Mouse (Mus musculus) thymus, adult 2 months (tissue): Measurements from ENCODE around the gene Grik5. TPM values are rescaled to one million over a fixed set of nuclear protein-coding genes. Genes with fewer than 3 reads are reported as not detected.

ENCODE experiments used
- DNase-seq: peaks from one replicate; pipeline ENCODE4 v3.0.0; 2021
- H3K27ac ChIP-seq: fragments of 200-500 bp; 2 replicates; pipeline ENCODE4 v1.5.1; 2012; ENCODE audit warnings: low read length, control low read depth; ENCODE audit not compliant: control insufficient read depth, insufficient read depth
- H3K27me3 ChIP-seq: fragments of 200-500 bp; 2 replicates; pipeline ENCODE4 v1.6.1; 2012; ENCODE audit warnings: mild to moderate bottlenecking, low read length, moderate library complexity, mixed read lengths; ENCODE audit not compliant: control insufficient read depth, insufficient read depth
- H3K36me3 ChIP-seq: fragments of 200-500 bp; 2 replicates; pipeline ENCODE4 v1.6.1; 2012; ENCODE audit warnings: mild to moderate bottlenecking, low read length, moderate library complexity; ENCODE audit not compliant: control insufficient read depth, insufficient read depth
- H3K4me1 ChIP-seq: fragments of 200-500 bp; replicated peaks from 2 replicates; pipeline ENCODE4 v1.6.1; 2012; ENCODE audit warnings: low read length; ENCODE audit not compliant: control insufficient read depth, insufficient read depth
- H3K4me3 ChIP-seq: fragments of 200-500 bp; 2 replicates; pipeline ENCODE4 v1.5.1; 2012; ENCODE audit warnings: mild to moderate bottlenecking, low read length, control low read depth, moderate library complexity; ENCODE audit not compliant: control insufficient read depth, insufficient read depth
- CTCF ChIP-seq: fragments of 200-500 bp; IDR thresholded peaks from 2 replicates; pipeline ENCODE4 v1.5.1; 2012; ENCODE audit warnings: mild to moderate bottlenecking, control low read depth, low read length, moderate library complexity, borderline replicate concordance; ENCODE audit not compliant: control insufficient read depth, poor library complexity, insufficient read depth; ENCODE audit errors: extremely low read depth
- POLR2A ChIP-seq: fragments of 200-500 bp; IDR thresholded peaks from 2 replicates; pipeline ENCODE4 v1.6.1; 2012; ENCODE audit warnings: mild to moderate bottlenecking, low read length, control low read depth, moderate library complexity; ENCODE audit not compliant: control insufficient read depth, poor library complexity, insufficient read depth; ENCODE audit errors: extremely low read depth
- WGBS: fragments of 180-500 bp; shearing (Covaris S2); methylation state at CpG from one replicate; pipeline ENCODE4 v1.1.7; 2018; 5-methylcytosine and 5-hydroxymethylcytosine counted together
- polyA plus RNA-seq: library from polyadenylated mRNA; depleted of rRNA; stranded (reverse); fragments of >200 nt; gene quantifications from 2 replicates; pipeline ENCODE4 v1.2.3, GENCODE M21; 2012

The Grik5 gene
- polyA plus RNA-seq, 1 experiment = 19.1 TPM

DNA sequence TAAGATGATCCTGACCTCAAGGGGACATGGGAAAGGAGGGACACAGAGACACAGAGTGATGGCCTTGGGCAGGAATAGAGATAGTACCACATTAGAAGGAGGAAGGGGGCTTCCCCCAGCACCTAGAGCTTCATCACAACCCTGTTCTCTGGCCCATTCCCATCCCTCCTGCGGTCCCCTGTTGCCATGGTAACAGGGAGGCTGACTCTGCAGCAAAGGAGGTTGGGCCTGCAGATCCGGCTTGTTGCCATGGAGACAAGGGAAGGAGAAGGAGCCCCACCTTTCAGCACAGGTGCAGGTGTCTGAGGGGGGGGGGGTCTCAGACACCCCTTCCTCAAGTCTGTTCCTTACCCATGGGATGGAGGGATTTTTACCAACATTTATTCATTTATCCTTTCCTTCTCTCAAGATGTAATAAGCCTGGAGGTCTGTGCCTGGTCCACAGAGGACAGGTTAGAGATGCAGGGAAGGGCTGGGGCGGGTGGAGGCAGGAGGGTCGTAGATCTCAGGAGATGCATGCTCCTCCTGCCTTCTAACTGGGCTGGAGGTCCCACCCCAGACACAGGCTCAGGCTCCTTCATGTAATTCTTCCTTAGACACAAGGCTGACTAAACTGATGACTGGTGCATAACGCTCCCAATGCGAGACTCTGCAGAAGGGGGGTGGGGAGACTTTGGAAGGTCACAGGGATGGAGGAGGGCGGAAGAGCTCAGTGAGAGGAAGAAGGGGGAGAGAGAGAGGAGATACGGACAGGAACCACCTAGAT is 64.4 kb downstream of the Grik5 start:
- TF ChIP-seq CTCF (no peak), POLR2A (no peak)
- WGBS = 54% methylated on average over 8 of the region's 8 CpGs
- DNase-seq = no peak
- Histone ChIP-seq H3K4me1 (peaks cover 18% of the 10 kb centered on the region), H3K36me3 (no peaks in the 10 kb centered on the region), H3K27ac (no peak overlapping the region), H3K4me3 (no peak overlapping the region), H3K27me3 (peaks cover 11% of the 10 kb centered on the region; the same call in 1 of the 2 replicates)

DNA sequence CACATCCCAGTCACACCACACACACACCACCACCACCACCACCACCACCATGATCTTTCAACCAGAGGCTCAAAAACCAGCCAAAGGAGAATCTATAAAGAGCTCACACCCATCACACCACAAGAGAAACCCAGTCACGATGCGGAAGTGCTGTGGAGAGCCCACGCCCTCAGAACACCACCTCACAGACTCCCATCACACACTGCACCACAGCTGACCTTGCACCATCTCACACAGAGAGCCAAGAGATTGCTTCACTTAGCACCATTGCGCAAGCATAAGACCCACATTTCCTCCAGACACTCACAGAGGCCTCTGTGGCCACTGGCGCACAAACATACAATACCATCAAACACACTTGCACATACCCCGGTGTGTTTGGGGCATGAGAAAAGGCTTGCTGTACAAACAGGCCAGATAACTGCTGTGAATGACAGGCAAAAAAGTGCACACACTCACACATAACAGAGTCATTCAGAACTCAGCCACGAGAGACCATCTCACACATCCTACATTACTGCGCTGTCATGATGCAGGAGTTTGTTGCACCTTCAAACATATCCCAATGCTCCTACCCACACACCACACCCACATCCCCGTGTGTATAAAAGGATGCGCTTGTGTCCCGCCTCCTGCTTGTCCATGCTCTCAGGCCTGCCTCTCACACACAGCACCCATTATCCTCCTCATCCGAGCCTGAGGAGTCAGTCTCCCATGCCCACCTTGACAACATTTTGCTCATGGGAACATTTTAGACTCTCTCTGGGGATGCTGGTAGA is 65.4 kb downstream of the Grik5 start:
- H3K27ac ChIP-seq = no peak overlapping the region
- TF ChIP-seq CTCF (no peak), POLR2A (no peak)
- peaks cover 23% of the 10 kb centered on the region for H3K4me1 ChIP-seq
- H3K4me3 ChIP-seq = no peak overlapping the region
- H3K36me3 ChIP-seq = no peaks in the 10 kb centered on the region
- H3K27me3 ChIP-seq = peaks cover 11% of the 10 kb centered on the region; the same call in 1 of the 2 replicates
- 52% methylated on average over 12 of the region's 12 CpGs for WGBS
- DNase-seq = no peak

DNA sequence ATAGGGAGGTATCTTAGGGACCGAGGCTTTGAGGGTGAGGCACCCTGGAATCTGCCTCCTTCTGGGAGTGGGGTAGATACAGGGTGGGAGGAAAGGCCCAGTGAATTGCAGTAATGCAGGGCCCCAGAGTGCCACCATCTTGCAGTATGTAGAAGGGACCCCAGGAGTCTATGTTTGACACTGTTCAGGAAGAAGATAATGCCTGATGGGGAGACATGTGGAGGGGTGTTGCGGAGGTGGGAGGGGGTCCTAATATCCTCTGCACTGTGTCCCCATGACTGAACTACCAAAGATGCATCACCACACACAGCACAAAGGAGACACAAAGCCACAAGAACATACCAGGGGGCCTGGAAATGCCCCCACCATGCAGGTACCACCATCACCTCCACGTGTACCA is 66.0 kb downstream of the Grik5 start:
- Histone ChIP-seq H3K4me3 (no peak overlapping the region), H3K27me3 (peaks cover 11% of the 10 kb centered on the region; the same call in 1 of the 2 replicates), H3K27ac (no peak overlapping the region)

DNA sequence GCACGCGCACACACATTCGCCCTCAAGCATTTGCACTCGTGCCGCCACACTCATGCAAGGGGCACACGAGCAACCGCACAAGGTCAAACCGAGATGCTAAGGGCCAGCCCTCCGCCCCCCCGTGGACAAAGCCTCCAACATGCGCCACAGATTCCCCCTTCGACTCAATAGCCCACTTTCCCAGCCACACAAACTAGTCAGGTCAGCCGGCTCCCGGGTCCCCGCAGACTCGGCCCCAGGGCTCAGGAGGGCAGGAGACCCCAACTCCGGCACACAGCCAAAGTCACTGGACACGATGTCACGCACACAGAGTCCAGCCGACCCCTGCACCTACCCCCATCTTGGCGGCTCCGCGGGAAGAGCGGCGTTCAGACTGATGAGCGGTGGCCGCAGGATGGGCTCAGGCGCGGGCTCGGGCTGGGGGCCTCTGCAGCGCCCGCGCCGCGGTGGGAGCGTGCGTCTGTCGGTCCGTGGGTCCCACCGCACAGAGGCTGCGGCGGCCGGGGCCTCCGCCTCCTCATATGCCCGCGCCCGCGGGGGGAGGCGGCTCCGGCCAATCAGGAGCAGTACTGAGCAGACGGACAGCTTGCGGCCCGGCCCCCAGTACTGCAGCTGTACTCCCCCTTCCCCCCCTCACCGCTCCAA is 66.6 kb downstream of the Grik5 start, which contains the start of gene Atp1a3:
Atp1a3 (minus strand) TSS at position 538 of the 645 bp plus-strand sequence.
- no peak within 1 kb of the TSS for H3K27ac ChIP-seq

More for the DNA sequence above, 66.0 kb downstream of the Grik5 start:
- no peak for DNase-seq
- WGBS = 45% methylated on average over 3 of the region's 3 CpGs
- Histone ChIP-seq H3K4me1 (peaks cover 24% of the 10 kb centered on the region), H3K36me3 (no peaks in the 10 kb centered on the region)
- no peak for TF ChIP-seq POLR2A
- no peak for TF ChIP-seq CTCF

DNA sequence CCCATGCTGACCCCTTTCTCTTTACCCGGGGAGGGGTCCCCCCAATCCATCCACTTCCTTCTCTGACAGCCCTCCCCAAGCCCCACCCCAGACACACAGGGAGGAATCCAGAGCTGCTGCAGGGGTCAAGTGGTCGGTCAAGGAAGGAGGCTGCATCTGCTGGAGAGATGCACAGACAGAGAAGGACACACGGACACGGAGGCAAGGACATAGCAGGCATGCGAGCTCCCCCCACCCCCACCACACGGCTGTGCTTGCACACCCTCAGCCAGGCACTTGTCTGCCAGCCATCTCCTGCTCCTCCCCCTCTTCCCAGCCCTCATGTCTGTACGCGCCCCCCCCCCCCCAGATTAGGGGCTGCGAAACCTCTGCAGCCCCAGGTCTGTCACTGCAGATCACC is 67.3 kb downstream of the Grik5 start:
- peaks cover 11% of the 10 kb centered on the region; the same call in 1 of the 2 replicates for H3K27me3 ChIP-seq
- no peak for TF ChIP-seq POLR2A
- no peak for TF ChIP-seq CTCF
- H3K27ac ChIP-seq = no peak overlapping the region
- no peaks in the 10 kb centered on the region for H3K36me3 ChIP-seq
- WGBS = 48% methylated on average over 7 of the region's 9 CpGs
- H3K4me3 ChIP-seq = no peak overlapping the region
- no peak for DNase-seq
- H3K4me1 ChIP-seq = peaks cover 23% of the 10 kb centered on the region

More for the DNA sequence above, 66.6 kb downstream of the Grik5 start, which contains the start of gene Atp1a3:
- peaks cover 11% of the 10 kb centered on the region; the same call in 1 of the 2 replicates for H3K27me3 ChIP-seq
- H3K36me3 ChIP-seq = no peaks in the 10 kb centered on the region
- 4% methylated on average over 54 of the region's 54 CpGs for WGBS
- TF ChIP-seq POLR2A = no peak
- no peak within 1 kb of the TSS for H3K4me3 ChIP-seq
- peaks cover 24% of the 10 kb centered on the region for H3K4me1 ChIP-seq
- DNase-seq = peak; percentile 41

DNA sequence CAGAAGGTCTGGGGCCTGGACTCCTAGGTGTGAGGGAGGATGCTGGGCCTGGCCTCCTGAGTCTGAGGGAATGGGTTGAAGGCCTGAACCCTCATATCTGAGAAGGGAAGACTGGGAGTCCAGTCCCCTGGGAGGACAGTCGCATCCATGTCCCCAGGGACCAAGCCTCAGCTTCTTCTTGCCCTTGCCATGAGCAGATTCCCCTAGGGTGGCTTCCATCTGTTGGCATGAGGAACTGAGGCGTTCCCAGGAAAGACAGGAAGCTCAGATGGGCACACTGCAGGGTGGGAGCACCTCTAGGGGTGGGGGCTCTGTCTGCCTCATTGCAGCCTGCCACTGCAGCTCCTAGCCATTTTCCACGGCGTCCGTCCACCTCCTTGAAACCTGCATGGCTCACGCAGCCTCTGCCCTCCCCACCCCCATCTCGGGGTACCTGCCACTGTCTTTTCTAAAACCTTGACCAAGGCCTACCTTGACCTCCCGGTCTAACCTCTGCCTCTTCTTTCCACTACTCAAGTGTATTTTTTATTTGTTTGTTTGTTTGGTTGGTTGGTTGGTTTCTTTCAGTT is 68.2 kb downstream of the Grik5 start:
- DNase-seq = no peak
- 89% methylated on average over 8 of the region's 8 CpGs for WGBS
- Histone ChIP-seq H3K27me3 (peaks cover 8% of the 10 kb centered on the region; the same call in 1 of the 2 replicates), H3K4me3 (no peak overlapping the region), H3K4me1 (peaks cover 28% of the 10 kb centered on the region), H3K27ac (no peak overlapping the region), H3K36me3 (no peaks in the 10 kb centered on the region)
- TF ChIP-seq CTCF = no peak
- TF ChIP-seq POLR2A = no peak
